10 mouse cellular contexts compared by ENCODE assay signal in genomic region chr14:59988860-59989259, GRCm38 (mm10).
A peak's percentile ranks its signal among the peaks of the same experiment; 100 is the strongest.
DNase-seq lines count a peak whose midpoint lies in the region; ATAC-seq and TF ChIP-seq lines count a peak whose summit lies in the region.
"Had no signal": no experiment of that assay in that cellular context is flagged by ENCODE, and none has a peak within 500 bp of the region (broad histone marks: within the 10 kb centered on the region; RNA-seq: fewer than 3 reads in every experiment).

No protein-coding gene starts in this region.

- DNase-seq in heart, postnatal 0 days (ENCODE audit: low spot score): no peak
- no peak for DNase-seq in lung, postnatal 0 days (ENCODE audit: low spot score)
- DNase-seq in lung, adult 18-20 months: no peak
- DNase-seq in ZHBTc4 (ENCODE audit: low read depth, low spot score): peak; percentile 16
- DNase-seq in ovary, postnatal 36 days (ENCODE audit: low spot score): no peak

- H3K27ac ChIP-seq in heart, postnatal 0 days (ENCODE audit: low read depth): no peak overlapping the region
- no peak overlapping the region for H3K27ac ChIP-seq in heart, embryonic 12.5 days (ENCODE audit: poor library complexity, severe bottlenecking)
- H3K27ac ChIP-seq in lung, postnatal 0 days (ENCODE audit: low read length): no peak overlapping the region
- H3K27ac ChIP-seq in small intestine, adult 2 months (ENCODE audit: insufficient read depth, low read depth, low read length): no peak overlapping the region
- H3K27ac ChIP-seq: forebrain, embryonic 15.5 days; macrophage had no signal

- H3K9me3 ChIP-seq in heart, postnatal 0 days (replicated peaks; ENCODE audit: control insufficient read depth, low read length): no peaks in the 10 kb centered on the region
- H3K9me3 ChIP-seq in heart, embryonic 12.5 days (replicated peaks): no peaks in the 10 kb centered on the region
- H3K9me3 ChIP-seq in lung, postnatal 0 days (ENCODE audit: low read length): no peaks in the 10 kb centered on the region
- H3K9me3 ChIP-seq: forebrain, embryonic 15.5 days had no signal

- TF ChIP-seq CTCF in heart, postnatal 0 days (IDR thresholded peaks at IDR 0.05; ENCODE audit: low read depth): peak; percentile 16; the same call in 1 of the 2 replicates
- TF ChIP-seq CTCF in lung, postnatal 0 days (IDR thresholded peaks at IDR 0.05): peak; percentile 39
- TF ChIP-seq CTCF in small intestine, adult 2 months (IDR thresholded peaks at IDR 0.05; ENCODE audit: extremely low read depth, insufficient read length, insufficient replicate concordance, low read depth, low read length): peak; percentile 32; the same call in 1 of the 2 replicates

- no peak for TF ChIP-seq EP300 in heart, postnatal 0 days (IDR thresholded peaks at IDR 0.05; ENCODE audit: low read depth)
- no peak for TF ChIP-seq EP300 in lung, postnatal 0 days (IDR thresholded peaks at IDR 0.05)

- H3K4me3 ChIP-seq in heart, postnatal 0 days (ENCODE audit: low read depth, low read length): no peak overlapping the region
- no peak overlapping the region for H3K4me3 ChIP-seq in heart, embryonic 12.5 days
- H3K4me3 ChIP-seq in lung, postnatal 0 days (ENCODE audit: low read depth, low read length): no peak overlapping the region
- H3K4me3 ChIP-seq in small intestine, adult 2 months (ENCODE audit: low read depth, low read length): no peak overlapping the region
- H3K4me3 ChIP-seq: forebrain, embryonic 15.5 days had no signal

- H3K27me3 ChIP-seq in heart, postnatal 0 days (ENCODE audit: control insufficient read depth, insufficient read depth, low read length): no peaks in the 10 kb centered on the region
- H3K27me3 ChIP-seq in heart, embryonic 12.5 days (replicated peaks): no peaks in the 10 kb centered on the region
- no peaks in the 10 kb centered on the region for H3K27me3 ChIP-seq in lung, postnatal 0 days (replicated peaks; ENCODE audit: insufficient read depth, low read length)
- no peaks in the 10 kb centered on the region for H3K27me3 ChIP-seq in small intestine, adult 2 months (ENCODE audit: control insufficient read depth, insufficient read depth, low read length)
- H3K27me3 ChIP-seq: forebrain, embryonic 15.5 days had no signal

- H3K4me1 ChIP-seq in heart, postnatal 0 days (ENCODE audit: control insufficient read depth, insufficient read depth): no peaks in the 10 kb centered on the region
- H3K4me1 ChIP-seq in heart, embryonic 12.5 days (replicated peaks): no peaks in the 10 kb centered on the region
- H3K4me1 ChIP-seq in lung, postnatal 0 days (ENCODE audit: insufficient read depth, low read depth, low read length): no peaks in the 10 kb centered on the region
- H3K4me1 ChIP-seq in small intestine, adult 2 months (ENCODE audit: control insufficient read depth, insufficient read depth, insufficient read length, low read length): no peaks in the 10 kb centered on the region
- H3K4me1 ChIP-seq: forebrain, embryonic 15.5 days had no signal

- no peak overlapping the region for H3K4me2 ChIP-seq in heart, postnatal 0 days (ENCODE audit: low read depth, low read length)
- H3K4me2 ChIP-seq in heart, embryonic 12.5 days: no peak overlapping the region
- no peak overlapping the region for H3K4me2 ChIP-seq in lung, postnatal 0 days (replicated peaks; ENCODE audit: low read depth, low read length)
- H3K4me2 ChIP-seq: forebrain, embryonic 15.5 days had no signal

- no peak for ATAC-seq in heart, postnatal 0 days (ENCODE audit: insufficient read depth, low read depth)
- ATAC-seq in heart, embryonic 12.5 days (ENCODE audit: insufficient number of reproducible peaks, low FRiP score): no peak
- no peak for ATAC-seq in lung, postnatal 0 days
- ATAC-seq: activated CD4-positive, CD25-positive, alpha-beta regulatory T cell, adult 4 months; forebrain, embryonic 15.5 days had no signal

- no peak for TF ChIP-seq POLR2A in small intestine, adult 2 months (IDR thresholded peaks at IDR 0.05; ENCODE audit: low read depth, low read length)

- no peaks in the 10 kb centered on the region for H3K36me3 ChIP-seq in heart, postnatal 0 days (replicated peaks; ENCODE audit: control insufficient read depth, insufficient read depth, low read length)
- H3K36me3 ChIP-seq in heart, embryonic 12.5 days: no peaks in the 10 kb centered on the region
- H3K36me3 ChIP-seq in lung, postnatal 0 days (ENCODE audit: insufficient read depth, low read length): no peaks in the 10 kb centered on the region
- H3K36me3 ChIP-seq in small intestine, adult 2 months (ENCODE audit: control insufficient read depth, insufficient read depth, low read length): no peaks in the 10 kb centered on the region
- H3K36me3 ChIP-seq: forebrain, embryonic 15.5 days had no signal

- WGBS in heart, postnatal 0 days: 65% methylated on average over 5 of the region's 5 CpGs
- WGBS in heart, embryonic 12.5 days: 57% methylated on average over 5 of the region's 5 CpGs
- 54% methylated on average over 5 of the region's 5 CpGs for WGBS in lung, postnatal 0 days
- 72% methylated on average over 5 of the region's 5 CpGs for WGBS in small intestine, adult 2 months

- H3K9ac ChIP-seq in heart, postnatal 0 days (replicated peaks; ENCODE audit: low read depth, low read length): no peak overlapping the region
- H3K9ac ChIP-seq in heart, embryonic 12.5 days: no peak overlapping the region
- no peak overlapping the region for H3K9ac ChIP-seq in lung, postnatal 0 days (replicated peaks; ENCODE audit: low read depth)
- H3K9ac ChIP-seq: forebrain, embryonic 15.5 days had no signal
